Mouse (Mus musculus) lung, embryonic 14.5 days (tissue): Measurements from ENCODE around the gene Mgll. TPM values are rescaled to one million over a fixed set of nuclear protein-coding genes. Genes with fewer than 3 reads are reported as not detected.

Experiments used
- ATAC-seq: fragments of 200-750 bp; cut with Nextera tagmentation; 2 replicates; pipeline ENCODE4 v1.8.0; 2017; ENCODE audit warnings: mild to moderate bottlenecking, moderate TSS enrichment, moderate library complexity; ENCODE audit not compliant: insufficient read depth
- DNase-seq: peaks from one replicate; pipeline ENCODE4 v3.0.0-alpha.2; 2015
- H3K27ac ChIP-seq: fragments of 300-500 bp; sonication (generic); 2 replicates; pipeline ENCODE4 v1.5.1; 2014; ENCODE audit warnings: low read depth, mild to moderate bottlenecking, moderate library complexity
- H3K27me3 ChIP-seq: fragments of 300-500 bp; sonication (generic); 2 replicates; pipeline ENCODE4 v1.6.1; 2014; ENCODE audit warnings: low read length, control low read depth; ENCODE audit not compliant: insufficient read depth
- H3K36me3 ChIP-seq: fragments of 300-500 bp; sonication (generic); 2 replicates; pipeline ENCODE4 v1.6.1; 2014; ENCODE audit warnings: control low read depth; ENCODE audit not compliant: insufficient read depth
- H3K4me1 ChIP-seq: fragments of 300-500 bp; sonication (generic); 2 replicates; pipeline ENCODE4 v1.6.1; 2014; ENCODE audit warnings: antibody characterized with exemption, control low read depth; ENCODE audit not compliant: insufficient read depth
- H3K4me2 ChIP-seq: fragments of 300-500 bp; sonication (generic); 2 replicates; pipeline ENCODE4 v1.6.1; 2014; ENCODE audit warnings: mild to moderate bottlenecking
- H3K4me3 ChIP-seq: fragments of 300-500 bp; sonication (generic); 2 replicates; pipeline ENCODE4 v1.5.1; 2014; ENCODE audit warnings: low read depth, low read length
- H3K9ac ChIP-seq: fragments of 300-500 bp; sonication (generic); 2 replicates; pipeline ENCODE4 v1.6.1; 2014
- H3K9me3 ChIP-seq: fragments of 300-500 bp; sonication (generic); 2 replicates; pipeline ENCODE4 v1.6.1; 2016; ENCODE audit warnings: low read depth, low read length, control low read depth
- CTCF ChIP-seq: IDR thresholded peaks from 2 replicates; pipeline ENCODE4 v1.5.1; 2016; ENCODE audit warnings: antibody characterized with exemption, low read depth
- WGBS: fragments of 180-500 bp; shearing (Covaris S2); extraction: QIAGEN DNeasy Blood & Tissue Kit; methylation state at CpG from one replicate; pipeline ENCODE4 v1.1.7; 2014; 5-methylcytosine and 5-hydroxymethylcytosine counted together
- polyA plus RNA-seq: library from polyadenylated mRNA; unstranded; fragments of >200 nt; fragmentation: Nextera tagmentation; extraction: Ambion mirVana; gene quantifications from 2 replicates; pipeline ENCODE4 v1.2.1, GENCODE M21; 2014

Mgll gene
- polyA plus RNA-seq, 1 experiment from 2014 or later = 71.5 TPM

DNA sequence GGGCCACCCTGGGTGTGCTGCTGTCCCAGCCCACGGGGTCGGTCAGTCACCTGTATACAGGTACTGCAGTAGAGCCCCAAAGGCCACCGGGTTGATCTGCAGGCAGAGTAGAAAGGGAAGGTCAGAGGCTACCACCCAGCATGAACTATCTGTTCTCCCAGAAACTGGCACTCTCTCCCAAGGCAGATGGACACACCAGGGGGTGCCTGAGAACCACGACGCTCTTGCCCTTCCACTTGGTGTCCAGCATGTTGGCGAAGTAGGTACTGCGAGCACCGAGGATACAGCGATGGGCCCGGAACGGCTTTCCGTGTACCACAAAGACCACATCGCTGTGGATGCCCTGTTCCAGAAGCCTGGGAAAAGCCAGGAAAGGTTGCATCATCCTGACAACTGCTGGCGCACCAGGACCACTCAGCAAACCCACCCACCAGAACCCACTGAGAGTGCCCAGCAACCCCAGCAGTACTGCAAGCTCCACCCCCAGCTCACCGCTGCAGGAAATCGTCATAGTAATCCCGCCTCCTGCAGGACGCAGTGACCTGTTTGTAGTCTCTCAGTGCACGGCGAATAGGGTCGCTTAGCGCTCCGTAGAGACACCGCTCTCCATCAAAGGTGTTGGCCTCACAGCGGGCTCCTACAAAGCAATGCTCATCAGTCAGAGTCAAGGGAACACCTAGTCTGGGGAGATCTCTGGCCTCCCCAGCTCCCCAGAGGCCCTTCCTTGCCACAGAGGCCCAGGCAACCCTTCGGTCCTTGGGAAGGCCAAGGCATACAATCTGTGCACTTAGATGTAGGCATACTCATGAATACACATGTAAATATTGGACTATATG, 115.1 kb downstream of the Mgll start:
- no peak for TF ChIP-seq CTCF
- Histone ChIP-seq H3K4me2 (no peak overlapping the region), H3K4me1 (peaks cover 7% of the 10 kb centered on the region; the same call in 1 of the 2 replicates), H3K9me3 (no peaks in the 10 kb centered on the region), H3K36me3 (peaks cover 38% of the 10 kb centered on the region), H3K27me3 (no peaks in the 10 kb centered on the region), H3K9ac (no peak overlapping the region), H3K27ac (no peak overlapping the region), H3K4me3 (no peak overlapping the region)
- DNase-seq (no peak), ATAC-seq (no peak)
- WGBS = 79% methylated on average over 26 of the region's 26 CpGs

- DNase-seq = no peak
- Histone ChIP-seq H3K9me3 (no peaks in the 10 kb centered on the region), H3K4me1 (peaks cover 7% of the 10 kb centered on the region; the same call in 1 of the 2 replicates), H3K4me2 (peak overlapping the region; percentile 93; the same call in 1 of the 2 replicates), H3K4me3 (0 out of 2 replicates have a peak overlapping the region, but pooled peaks have one; percentile 88), H3K9ac (no peak overlapping the region), H3K27ac (no peak overlapping the region), H3K27me3 (no peaks in the 10 kb centered on the region), H3K36me3 (peaks cover 38% of the 10 kb centered on the region)
- no peak for TF ChIP-seq CTCF
- ATAC-seq = no peak
- 65% methylated on average over 3 of the region's 3 CpGs for WGBS
Observed at GRCm38 (mm10) chr6:88840211-88840610, 116.0 kb downstream of the Mgll start.

- Histone ChIP-seq H3K27ac (peak overlapping the region; percentile 84), H3K4me3 (peak overlapping the region; percentile 88), H3K9me3 (no peaks in the 10 kb centered on the region), H3K4me2 (peak overlapping the region; percentile 93), H3K4me1 (peaks cover 6% of the 10 kb centered on the region; the same call in 1 of the 2 replicates), H3K27me3 (no peaks in the 10 kb centered on the region), H3K9ac (peak overlapping the region; percentile 82), H3K36me3 (peaks cover 31% of the 10 kb centered on the region)
- 51% methylated on average over 9 of the region's 9 CpGs for WGBS
- no peak for TF ChIP-seq CTCF
- DNase-seq (no peak), ATAC-seq (no peak)
Observed at GRCm38 (mm10) chr6:88840791-88841513, 116.7 kb downstream of the Mgll start.

- Histone ChIP-seq H3K27me3 (no peaks in the 10 kb centered on the region), H3K36me3 (peaks cover 27% of the 10 kb centered on the region), H3K27ac (peak overlapping the region; percentile 84), H3K9ac (peak overlapping the region; percentile 82), H3K9me3 (no peaks in the 10 kb centered on the region), H3K4me3 (peak overlapping the region; percentile 88), H3K4me2 (peak overlapping the region; percentile 93), H3K4me1 (peaks cover 4% of the 10 kb centered on the region; the same call in 1 of the 2 replicates)
- no peak for ATAC-seq
- WGBS = under 1% methylated on average over 22 of the region's 22 CpGs
- TF ChIP-seq CTCF = no peak
- no peak for DNase-seq
Observed at GRCm38 (mm10) chr6:88841514-88841780, 117.2 kb downstream of the Mgll start.

DNA sequence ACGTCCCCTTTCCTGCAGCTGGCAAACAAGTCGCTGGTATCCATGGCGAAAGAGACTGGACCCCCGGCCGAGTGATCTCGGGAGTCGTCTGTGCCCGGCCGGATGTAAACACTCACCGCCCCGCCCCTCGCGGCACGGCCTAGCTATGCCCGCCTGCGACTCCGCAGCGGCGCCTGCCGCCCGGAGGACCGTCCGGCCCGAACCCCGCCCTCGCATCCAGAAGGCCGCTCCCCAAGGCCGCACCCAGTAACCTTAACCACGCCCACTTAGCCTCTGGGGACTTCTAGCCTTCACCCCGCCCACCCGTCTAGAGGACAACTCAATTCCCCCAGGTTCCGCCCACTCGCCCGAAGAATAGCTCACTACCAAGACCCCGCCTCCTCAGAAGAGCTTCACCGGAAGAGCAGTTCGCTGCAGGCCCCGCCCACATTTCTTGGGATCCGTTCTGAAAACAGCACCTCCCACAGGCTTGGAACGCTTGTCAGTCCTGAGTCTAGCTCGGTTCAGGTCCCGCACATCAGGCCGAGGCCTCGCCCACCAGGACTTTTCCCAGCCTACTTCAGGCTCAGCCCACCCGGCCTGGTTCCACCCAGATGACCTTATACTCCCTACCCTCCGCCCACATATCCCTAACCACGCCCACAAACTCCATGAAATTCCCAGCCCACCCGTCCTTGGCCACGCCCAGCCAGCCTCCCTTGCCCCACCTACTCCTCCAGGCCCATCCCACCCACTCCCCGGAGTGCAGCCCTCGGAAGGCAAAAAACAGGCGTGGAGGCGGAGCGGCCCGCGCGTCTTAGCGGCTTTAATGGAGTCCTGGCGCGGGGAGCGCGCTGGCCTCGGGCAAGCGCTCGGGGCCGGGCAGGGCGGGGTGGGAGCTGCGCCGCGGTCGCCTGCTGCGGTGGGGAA, 117.8 kb downstream of the Mgll start, which contains the start of gene Abtb1:
Gene Abtb1 (minus strand): TSS at position 204 of the 909 bp plus-strand sequence.
- Histone ChIP-seq H3K27me3 (no peaks in the 10 kb centered on the region), H3K4me1 (peaks cover 4% of the 10 kb centered on the region; the same call in 1 of the 2 replicates), H3K9ac (peak within 1 kb of the TSS; percentile 82), H3K4me3 (peak within 1 kb of the TSS; percentile 88), H3K27ac (peak within 1 kb of the TSS; percentile 84), H3K9me3 (no peaks in the 10 kb centered on the region), H3K4me2 (peak within 1 kb of the TSS; percentile 93), H3K36me3 (peaks cover 27% of the 10 kb centered on the region)
- under 1% methylated on average over 60 of the region's 72 CpGs for WGBS
- TF ChIP-seq CTCF = peak; percentile 25; the same call in 1 of the 2 replicates
- DNase-seq (peak; percentile 100), ATAC-seq (peak; percentile 96)

GRCm38 (mm10) chr6:88842731-88843151, 118.5 kb downstream of the Mgll start:
- Histone ChIP-seq H3K4me2 (peak overlapping the region; percentile 93), H3K27me3 (no peaks in the 10 kb centered on the region), H3K9me3 (no peaks in the 10 kb centered on the region), H3K36me3 (peaks cover 22% of the 10 kb centered on the region), H3K4me1 (peaks cover 4% of the 10 kb centered on the region; the same call in 1 of the 2 replicates), H3K9ac (peak overlapping the region; percentile 77), H3K4me3 (peak overlapping the region; percentile 88), H3K27ac (peak overlapping the region; percentile 84)
- ATAC-seq (peak; percentile 6), DNase-seq (peak; percentile 50)
- TF ChIP-seq CTCF = no peak
- under 1% methylated on average over 27 of the region's 32 CpGs for WGBS
